Mouse (Mus musculus) limb, embryonic 12.5 days (tissue): ENCODE data around the gene Ppm1m. TPM values are rescaled to one million over a fixed set of nuclear protein-coding genes. Genes with fewer than 3 reads are reported as not detected.
A peak's percentile ranks its signal among the peaks of the same experiment; 100 is the strongest.
"Not testable (repeated sequence)": the region's sequence is repeated elsewhere in the genome, so short reads cannot be mapped to it uniquely, and the experiment has no call there.

ENCODE experiments used
- ATAC-seq: fragments of 200-750 bp; cut with Nextera tagmentation; 2 replicates; pipeline ENCODE4 v1.8.0; 2017; ENCODE audit warnings: low read depth, moderate TSS enrichment; ENCODE audit not compliant: insufficient number of reproducible peaks, insufficient read depth, low FRiP score, low TSS enrichment
- H3K27ac ChIP-seq: fragments of 300-500 bp; sonication (generic); 2 replicates; pipeline ENCODE4 v1.5.1; 2016; ENCODE audit warnings: mild to moderate bottlenecking, moderate library complexity
- H3K27me3 ChIP-seq: fragments of 300-500 bp; sonication (generic); 2 replicates; pipeline ENCODE4 v1.6.1; 2016; ENCODE audit warnings: mild to moderate bottlenecking, moderate library complexity
- H3K36me3 ChIP-seq: fragments of 300-500 bp; sonication (generic); 2 replicates; pipeline ENCODE4 v1.6.1; 2016; ENCODE audit warnings: mild to moderate bottlenecking, moderate library complexity
- H3K4me1 ChIP-seq: fragments of 300-500 bp; sonication (generic); replicated peaks from 2 replicates; pipeline ENCODE4 v1.6.1; 2016
- H3K4me2 ChIP-seq: fragments of 300-500 bp; sonication (generic); 2 replicates; pipeline ENCODE4 v1.6.1; 2016; ENCODE audit warnings: mild to moderate bottlenecking, moderate library complexity
- H3K4me3 ChIP-seq: fragments of 300-500 bp; sonication (generic); replicated peaks from 2 replicates; pipeline ENCODE4 v1.5.1; 2016; ENCODE audit warnings: mild to moderate bottlenecking
- H3K9ac ChIP-seq: fragments of 300-500 bp; sonication (generic); replicated peaks from 2 replicates; pipeline ENCODE4 v1.6.1; 2016; ENCODE audit warnings: mild to moderate bottlenecking, moderate library complexity
- H3K9me3 ChIP-seq: fragments of 300-500 bp; sonication (generic); 2 replicates; pipeline ENCODE4 v1.6.1; 2016; ENCODE audit warnings: mild to moderate bottlenecking, moderate library complexity
- WGBS: fragments of 180-500 bp; shearing (Covaris S2); methylation state at CpG from one replicate; pipeline ENCODE4 v1.1.7; 2016; 5-methylcytosine and 5-hydroxymethylcytosine counted together
- polyA plus RNA-seq: library from polyadenylated mRNA; unstranded; fragments of >200 nt; fragmentation: Nextera tagmentation; extraction: Ambion mirVana; gene quantifications from 2 replicates; pipeline ENCODE4 v1.2.1, GENCODE M21; 2016

The Ppm1m gene
- polyA plus RNA-seq, 1 experiment from 2014 or later = 60.7 TPM

- Histone ChIP-seq H3K4me3 (no peak overlapping the region), H3K4me1 (peaks cover 23% of the 10 kb centered on the region), H3K9ac (no peak overlapping the region), H3K36me3 (no peaks in the 10 kb centered on the region), H3K27ac (no peak overlapping the region), H3K4me2 (peak overlapping the region; percentile 80), H3K27me3 (no peaks in the 10 kb centered on the region), H3K9me3 (no peaks in the 10 kb centered on the region)
- WGBS = 30% methylated on average over 6 of the region's 6 CpGs
- ATAC-seq = no peak
Observed at GRCm38 (mm10) chr9:106169917-106170316, 29.6 kb downstream of the Ppm1m start.

GRCm38 (mm10) chr9:106169006-106169405 lies 30.5 kb downstream of the Ppm1m start:
- not testable (repeated sequence) for H3K36me3 ChIP-seq, H3K27ac ChIP-seq, H3K4me2 ChIP-seq, H3K9me3 ChIP-seq, H3K27me3 ChIP-seq, H3K4me3 ChIP-seq, H3K9ac ChIP-seq, ATAC-seq
- WGBS = 86% methylated on average over 1 of the region's 1 CpGs
- peaks cover 16% of the 10 kb centered on the region for H3K4me1 ChIP-seq

GRCm38 (mm10) chr9:106167703-106168102 lies 31.8 kb downstream of the Ppm1m start:
- H3K4me2 ChIP-seq = no peak overlapping the region
- H3K4me1 ChIP-seq = peaks cover 2% of the 10 kb centered on the region; the same call in 1 of the 2 replicates
- no peak overlapping the region for H3K4me3 ChIP-seq
- 12% methylated on average over 1 of the region's 1 CpGs for WGBS
- H3K36me3 ChIP-seq = no peaks in the 10 kb centered on the region
- H3K27ac ChIP-seq = no peak overlapping the region
- no peak overlapping the region for H3K9ac ChIP-seq
- no peaks in the 10 kb centered on the region for H3K9me3 ChIP-seq
- no peaks in the 10 kb centered on the region for H3K27me3 ChIP-seq
- ATAC-seq = no peak

GRCm38 (mm10) chr9:106167241-106167640 lies 32.3 kb downstream of the Ppm1m start:
- no peaks in the 10 kb centered on the region for H3K36me3 ChIP-seq
- H3K27me3 ChIP-seq = no peaks in the 10 kb centered on the region
- H3K4me2 ChIP-seq = no peak overlapping the region
- ATAC-seq = no peak
- H3K9me3 ChIP-seq = no peaks in the 10 kb centered on the region
- WGBS = 78% methylated on average over 3 of the region's 3 CpGs
- no peak overlapping the region for H3K27ac ChIP-seq
- no peak overlapping the region for H3K4me3 ChIP-seq
- no peaks in the 10 kb centered on the region; the same call in 1 of the 2 replicates for H3K4me1 ChIP-seq
- no peak overlapping the region for H3K9ac ChIP-seq

- no peak for ATAC-seq
- Histone ChIP-seq H3K27me3 (0 out of 2 replicates have a peak, but pooled peaks cover 2% of the 10 kb centered on the region), H3K4me3 (no peak overlapping the region), H3K4me1 (no peaks in the 10 kb centered on the region; the same call in 1 of the 2 replicates), H3K9me3 (no peaks in the 10 kb centered on the region), H3K36me3 (no peaks in the 10 kb centered on the region), H3K4me2 (no peak overlapping the region), H3K27ac (no peak overlapping the region), H3K9ac (no peak overlapping the region)
- WGBS = 88% methylated on average over 2 of the region's 2 CpGs
Observed at GRCm38 (mm10) chr9:106166709-106167108, 32.8 kb downstream of the Ppm1m start.

GRCm38 (mm10) chr9:106160426-106160825 lies 39.1 kb downstream of the Ppm1m start:
- Histone ChIP-seq H3K27ac (peak overlapping the region; percentile 88), H3K27me3 (peaks cover 5% of the 10 kb centered on the region; the same call in 1 of the 2 replicates), H3K9ac (peak overlapping the region; percentile 44; the same call in 1 of the 2 replicates), H3K9me3 (no peaks in the 10 kb centered on the region), H3K4me2 (peak overlapping the region; percentile 57), H3K4me3 (peak overlapping the region; percentile 45), H3K4me1 (0 out of 2 replicates have a peak, but pooled peaks cover 2% of the 10 kb centered on the region), H3K36me3 (no peaks in the 10 kb centered on the region)
- no peak for ATAC-seq
- 37% methylated on average over 5 of the region's 5 CpGs for WGBS

GRCm38 (mm10) chr9:106159784-106160301 lies 39.7 kb downstream of the Ppm1m start:
- Histone ChIP-seq H3K4me2 (peak overlapping the region; percentile 57), H3K27ac (peak overlapping the region; percentile 88)
- ATAC-seq = peak; percentile 73

GRCm38 (mm10) chr9:106159237-106159636 lies 40.3 kb downstream of the Ppm1m start:
- Histone ChIP-seq H3K4me2 (peak overlapping the region; percentile 57), H3K27me3 (peaks cover 8% of the 10 kb centered on the region), H3K4me3 (peak overlapping the region; percentile 45; the same call in 1 of the 2 replicates), H3K4me1 (0 out of 2 replicates have a peak, but pooled peaks cover 2% of the 10 kb centered on the region), H3K9me3 (no peaks in the 10 kb centered on the region), H3K9ac (no peak overlapping the region), H3K36me3 (no peaks in the 10 kb centered on the region), H3K27ac (no peak overlapping the region)
- ATAC-seq = no peak
- 83% methylated on average over 9 of the region's 9 CpGs for WGBS

More at GRCm38 (mm10) chr9:106159784-106160301, 39.7 kb downstream of the Ppm1m start:
- WGBS = 5% methylated on average over 24 of the region's 24 CpGs
- H3K27me3 ChIP-seq = peaks cover 8% of the 10 kb centered on the region
- peak overlapping the region; percentile 44; the same call in 1 of the 2 replicates for H3K9ac ChIP-seq
- no peaks in the 10 kb centered on the region for H3K9me3 ChIP-seq
- peak overlapping the region; percentile 45 for H3K4me3 ChIP-seq
- H3K4me1 ChIP-seq = 0 out of 2 replicates have a peak, but pooled peaks cover 2% of the 10 kb centered on the region
- H3K36me3 ChIP-seq = no peaks in the 10 kb centered on the region

- H3K9ac ChIP-seq = no peak within 1 kb of the TSS
- no peaks in the 10 kb centered on the region for H3K9me3 ChIP-seq
- no peak within 1 kb of the TSS for H3K4me2 ChIP-seq
- ATAC-seq = no peak
- H3K4me3 ChIP-seq = no peak within 1 kb of the TSS
- 0 out of 2 replicates have a peak, but pooled peaks cover 2% of the 10 kb centered on the region for H3K4me1 ChIP-seq
- no peak within 1 kb of the TSS for H3K27ac ChIP-seq
- peaks cover 14% of the 10 kb centered on the region for H3K27me3 ChIP-seq
- H3K36me3 ChIP-seq = no peaks in the 10 kb centered on the region
- 84% methylated on average over 6 of the region's 6 CpGs for WGBS
Observed at GRCm38 (mm10) chr9:106158037-106158491, 41.5 kb downstream of the Ppm1m start, which contains the start of gene Glyctk. TSS of gene Glyctk (minus strand) at chr9:106158138.

GRCm38 (mm10) chr9:106157623-106157925 lies 42.0 kb downstream of the Ppm1m start:
- H3K36me3 ChIP-seq = no peaks in the 10 kb centered on the region
- no peak for ATAC-seq
- no peaks in the 10 kb centered on the region for H3K9me3 ChIP-seq
- no peak overlapping the region for H3K4me2 ChIP-seq
- peaks cover 14% of the 10 kb centered on the region for H3K27me3 ChIP-seq
- no peak overlapping the region for H3K9ac ChIP-seq
- WGBS = 80% methylated on average over 10 of the region's 10 CpGs
- H3K4me1 ChIP-seq = 0 out of 2 replicates have a peak, but pooled peaks cover 2% of the 10 kb centered on the region
- no peak overlapping the region for H3K27ac ChIP-seq
- H3K4me3 ChIP-seq = no peak overlapping the region

GRCm38 (mm10) chr9:106156921-106157622 lies 42.5 kb downstream of the Ppm1m start:
- no peak for ATAC-seq
- 81% methylated on average over 21 of the region's 21 CpGs for WGBS

More at GRCm38 (mm10) chr9:106156921-106157622, 42.5 kb downstream of the Ppm1m start:
- Histone ChIP-seq H3K4me2 (no peak overlapping the region), H3K4me3 (no peak overlapping the region), H3K9me3 (no peaks in the 10 kb centered on the region), H3K9ac (no peak overlapping the region), H3K27ac (no peak overlapping the region), H3K27me3 (peaks cover 15% of the 10 kb centered on the region), H3K36me3 (no peaks in the 10 kb centered on the region), H3K4me1 (0 out of 2 replicates have a peak, but pooled peaks cover 2% of the 10 kb centered on the region)
